Mouse (Mus musculus): ENCODE measurements at regions not wholly inside any gene's neighbourhood (a gene's known extent, or its start where the extent isn't known, plus 50 kb on each side); places are given as distances from the start of the nearest gene placed in this dataset.

GRCm38 (mm10) chr1:190334471-190334870, 164.0 kb upstream of the Prox1 start:
- no peak for TF ChIP-seq CTCF (IDR thresholded peaks at IDR 0.05; ENCODE audit: low read depth, low read length)
- TF ChIP-seq POLR2A (IDR thresholded peaks at IDR 0.05; ENCODE audit: insufficient read depth, low read length): no peak

Data from ES-Bruce4 (cell line).